Mouse (Mus musculus) heart, postnatal 0 days (tissue): ENCODE data around the gene Vangl1.

Experiments
- CTCF ChIP-seq: IDR thresholded peaks from 2 replicates; pipeline ENCODE4 v1.5.1; 2016; ENCODE audit warnings: antibody characterized with exemption, control low read depth, low read depth
- EP300 ChIP-seq: IDR thresholded peaks from 2 replicates; pipeline ENCODE4 v1.6.1; 2016; ENCODE audit warnings: antibody characterized with exemption, low read depth

DNA sequence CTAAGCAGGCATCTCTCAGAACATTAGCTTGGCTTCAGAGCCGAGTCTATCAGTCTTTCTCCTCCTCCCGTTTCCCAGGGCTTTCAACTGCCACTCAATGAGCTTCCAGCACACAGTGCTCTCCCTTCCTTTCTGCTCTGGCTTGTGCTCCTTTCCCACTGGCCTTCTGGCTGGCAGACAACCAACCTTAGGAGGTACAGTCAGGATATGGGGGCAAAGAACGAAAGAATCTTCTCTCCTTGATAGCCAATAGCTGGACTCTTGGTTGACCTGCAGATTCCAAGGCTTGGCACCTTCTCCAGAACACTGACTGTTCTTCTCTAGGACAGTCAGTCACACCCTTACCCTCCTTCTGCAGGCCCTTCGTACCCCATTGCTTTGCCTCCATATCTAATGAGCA lies 5.3 kb downstream of the Vangl1 start:
- no peak for TF ChIP-seq CTCF
- no peak for TF ChIP-seq EP300
